Mouse (Mus musculus): ENCODE measurements around the gene Tspo. TPM values are rescaled to one million over a fixed set of nuclear protein-coding genes. Genes with fewer than 3 reads are reported as not detected.

Gene Tspo
- polyA plus RNA-seq, 1 experiment from 2014 or later = 107 TPM

DNA sequence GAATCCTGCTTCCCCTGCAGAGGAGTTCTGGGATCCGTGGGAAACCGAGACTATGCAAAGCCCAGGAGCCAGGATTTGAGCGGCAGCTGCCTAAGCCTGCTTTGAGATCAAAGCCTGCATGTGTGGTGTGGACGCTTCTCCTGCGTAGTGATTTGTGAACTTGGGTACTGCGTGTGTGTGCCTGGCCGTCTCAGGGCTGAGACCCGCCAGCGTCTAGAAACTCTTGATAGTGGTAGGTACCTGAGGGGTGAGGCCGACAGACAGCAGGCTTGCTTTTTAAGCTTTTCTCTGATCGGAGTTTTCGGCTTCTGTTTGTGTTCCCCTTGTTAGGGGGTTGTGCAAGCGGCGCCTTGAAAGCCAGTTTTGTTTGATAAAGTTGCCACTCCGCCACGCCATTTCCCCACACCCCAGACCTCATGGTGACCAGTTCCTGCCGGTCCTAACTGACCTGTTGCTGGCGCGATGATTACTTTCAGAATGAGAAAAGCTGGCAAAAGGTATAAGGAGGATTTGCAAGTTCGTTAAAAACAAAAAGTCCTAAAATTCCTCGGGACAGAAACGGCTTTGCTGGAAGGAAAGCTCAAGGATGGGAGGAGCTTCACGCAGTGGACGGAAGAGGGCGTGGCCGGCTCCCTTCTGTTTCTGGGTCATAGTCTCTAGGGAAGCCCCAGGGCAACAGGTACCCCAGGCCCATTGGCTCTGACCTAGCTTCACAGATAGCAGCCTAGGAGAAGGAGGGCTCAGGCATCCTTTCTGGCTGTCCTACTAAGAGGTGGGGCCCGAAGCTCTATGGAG lies 662 bp downstream of the Tspo start:
- 1% methylated on average over 27 of the region's 27 CpGs for WGBS
- ATAC-seq (ENCODE audit: low FRiP score, low TSS enrichment) = peak; percentile 41
- peak overlapping the region; percentile 69 for H3K4me2 ChIP-seq (replicated peaks; ENCODE audit: low read depth, low read length)
- no peaks in the 10 kb centered on the region for H3K36me3 ChIP-seq (ENCODE audit: insufficient read depth, low read length)
- H3K27me3 ChIP-seq (ENCODE audit: insufficient read depth, low read length) = no peaks in the 10 kb centered on the region
- no peaks in the 10 kb centered on the region for H3K9me3 ChIP-seq (ENCODE audit: low read length)
- H3K27ac ChIP-seq (ENCODE audit: low read length) = peak overlapping the region; percentile 44
- peaks cover 13% of the 10 kb centered on the region for H3K4me1 ChIP-seq (ENCODE audit: insufficient read depth, low read length)
- peak overlapping the region; percentile 51 for H3K4me3 ChIP-seq (ENCODE audit: low read length)
- H3K9ac ChIP-seq (replicated peaks; ENCODE audit: low read length) = peak overlapping the region; percentile 72

DNA sequence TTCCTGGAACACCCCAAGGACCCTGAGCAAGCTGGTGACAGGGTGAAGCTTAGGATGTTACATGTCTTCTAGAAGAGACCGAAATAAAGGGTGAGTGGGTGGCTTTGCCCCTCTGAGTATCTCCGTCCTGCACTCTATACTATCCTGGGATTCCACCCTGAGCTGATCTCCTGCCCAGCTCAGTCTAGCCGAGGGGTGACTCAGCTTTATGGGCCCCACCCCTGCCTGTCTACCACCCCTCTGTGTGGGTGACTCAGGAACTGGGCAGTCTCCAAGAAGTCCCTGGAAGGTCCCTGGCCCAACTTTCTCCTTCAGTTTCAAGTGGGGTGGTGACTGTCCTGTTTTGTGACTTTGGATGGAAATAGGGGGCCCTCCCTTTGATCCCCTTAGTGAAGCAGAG lies 2.0 kb downstream of the Tspo start:
- Histone ChIP-seq H3K4me1 (ENCODE audit: insufficient read depth, low read length) (peaks cover 13% of the 10 kb centered on the region), H3K9ac (replicated peaks; ENCODE audit: low read length) (no peak overlapping the region), H3K27ac (ENCODE audit: low read length) (no peak overlapping the region), H3K4me2 (replicated peaks; ENCODE audit: low read depth, low read length) (no peak overlapping the region), H3K36me3 (ENCODE audit: insufficient read depth, low read length) (no peaks in the 10 kb centered on the region), H3K4me3 (ENCODE audit: low read length) (no peak overlapping the region), H3K27me3 (ENCODE audit: insufficient read depth, low read length) (no peaks in the 10 kb centered on the region), H3K9me3 (ENCODE audit: low read length) (no peaks in the 10 kb centered on the region)
- ATAC-seq (ENCODE audit: low FRiP score, low TSS enrichment) = no peak
- 75% methylated on average over 3 of the region's 3 CpGs for WGBS

DNA sequence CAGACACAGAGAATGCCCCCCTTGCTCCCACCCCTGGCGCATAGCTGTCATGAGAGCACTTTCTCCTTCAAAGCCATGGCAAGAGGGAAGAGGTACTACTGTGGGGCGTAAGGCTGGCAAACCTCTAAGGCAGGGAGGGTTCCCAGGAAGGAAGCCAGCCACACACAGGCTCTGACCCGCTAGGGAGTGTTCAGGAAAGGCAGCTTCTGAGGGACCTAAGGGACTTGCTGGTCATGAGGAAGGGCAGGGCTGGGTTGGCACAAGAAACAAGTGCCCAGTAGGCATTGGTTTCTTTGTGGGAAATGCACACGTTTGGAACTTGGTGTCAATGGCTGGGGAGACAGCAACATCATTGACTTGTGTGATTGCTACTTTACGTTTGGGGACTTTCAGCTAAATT lies 2.6 kb downstream of the Tspo start:
- H3K4me1 ChIP-seq (ENCODE audit: insufficient read depth, low read length) = peaks cover 13% of the 10 kb centered on the region
- H3K4me3 ChIP-seq (ENCODE audit: low read length) = no peak overlapping the region
- H3K4me2 ChIP-seq (replicated peaks; ENCODE audit: low read depth, low read length) = no peak overlapping the region
- H3K27ac ChIP-seq (ENCODE audit: low read length) = no peak overlapping the region
- H3K9ac ChIP-seq (replicated peaks; ENCODE audit: low read length) = no peak overlapping the region
- 77% methylated on average over 5 of the region's 5 CpGs for WGBS
- H3K27me3 ChIP-seq (ENCODE audit: insufficient read depth, low read length) = no peaks in the 10 kb centered on the region
- no peaks in the 10 kb centered on the region for H3K36me3 ChIP-seq (ENCODE audit: insufficient read depth, low read length)
- no peaks in the 10 kb centered on the region for H3K9me3 ChIP-seq (ENCODE audit: low read length)
- no peak for ATAC-seq (ENCODE audit: low FRiP score, low TSS enrichment)

DNA sequence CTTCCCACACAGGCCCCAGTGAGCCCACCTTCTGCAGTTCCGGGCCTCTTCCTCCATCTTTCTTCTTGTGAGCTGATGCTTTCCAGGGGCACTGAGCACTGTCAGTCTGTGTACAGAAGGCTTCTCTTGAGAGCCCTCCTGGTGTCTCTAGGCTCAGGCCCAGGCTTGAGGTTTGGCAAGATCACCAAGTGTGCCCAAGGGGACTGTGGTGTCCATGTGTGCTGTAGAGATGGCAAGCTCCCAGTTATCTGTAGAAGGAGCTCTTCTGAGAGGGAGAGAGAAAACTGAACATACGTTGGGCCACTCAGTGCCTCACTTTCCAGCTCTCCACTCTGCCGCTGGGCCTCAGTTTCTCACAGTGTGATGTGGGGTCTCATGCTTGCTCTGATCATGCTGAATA lies 4.3 kb downstream of the Tspo start:
- ATAC-seq (ENCODE audit: low FRiP score, low TSS enrichment) = no peak
- H3K27ac ChIP-seq (ENCODE audit: low read length) = no peak overlapping the region
- no peaks in the 10 kb centered on the region for H3K36me3 ChIP-seq (ENCODE audit: insufficient read depth, low read length)
- WGBS = 88% methylated on average over 3 of the region's 3 CpGs
- no peaks in the 10 kb centered on the region for H3K27me3 ChIP-seq (ENCODE audit: insufficient read depth, low read length)
- no peak overlapping the region for H3K9ac ChIP-seq (replicated peaks; ENCODE audit: low read length)
- H3K9me3 ChIP-seq (ENCODE audit: low read length) = no peaks in the 10 kb centered on the region
- peaks cover 12% of the 10 kb centered on the region for H3K4me1 ChIP-seq (ENCODE audit: insufficient read depth, low read length)
- no peak overlapping the region for H3K4me2 ChIP-seq (replicated peaks; ENCODE audit: low read depth, low read length)
- no peak overlapping the region for H3K4me3 ChIP-seq (ENCODE audit: low read length)

DNA sequence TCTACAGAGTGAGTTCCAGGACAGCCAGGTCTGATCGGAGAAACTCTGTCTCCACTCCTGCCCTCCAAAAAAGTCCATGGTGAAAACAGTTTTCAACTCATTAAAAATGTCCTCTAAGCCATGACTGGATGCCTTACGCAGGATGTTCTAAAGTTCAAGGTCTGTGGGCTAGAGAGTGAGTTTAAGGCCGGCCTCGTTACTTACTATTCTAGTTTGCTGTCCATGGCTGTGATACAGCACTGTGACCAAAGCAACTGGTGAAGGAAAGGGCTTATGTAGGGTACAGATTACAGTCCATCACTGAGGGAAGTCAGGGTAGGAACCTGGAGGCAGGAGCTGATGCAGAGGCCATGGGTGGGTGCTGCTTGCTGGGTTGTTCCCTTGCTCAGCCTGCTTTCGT lies 5.2 kb downstream of the Tspo start:
- ATAC-seq (ENCODE audit: low FRiP score, low TSS enrichment) = no peak
- Histone ChIP-seq H3K4me3 (ENCODE audit: low read length) (no peak overlapping the region), H3K9me3 (ENCODE audit: low read length) (no peaks in the 10 kb centered on the region), H3K27ac (ENCODE audit: low read length) (no peak overlapping the region), H3K9ac (replicated peaks; ENCODE audit: low read length) (no peak overlapping the region), H3K27me3 (ENCODE audit: insufficient read depth, low read length) (no peaks in the 10 kb centered on the region), H3K36me3 (ENCODE audit: insufficient read depth, low read length) (no peaks in the 10 kb centered on the region), H3K4me2 (replicated peaks; ENCODE audit: low read depth, low read length) (no peak overlapping the region), H3K4me1 (ENCODE audit: insufficient read depth, low read length) (peaks cover 5% of the 10 kb centered on the region)
- 90% methylated on average over 5 of the region's 5 CpGs for WGBS

DNA sequence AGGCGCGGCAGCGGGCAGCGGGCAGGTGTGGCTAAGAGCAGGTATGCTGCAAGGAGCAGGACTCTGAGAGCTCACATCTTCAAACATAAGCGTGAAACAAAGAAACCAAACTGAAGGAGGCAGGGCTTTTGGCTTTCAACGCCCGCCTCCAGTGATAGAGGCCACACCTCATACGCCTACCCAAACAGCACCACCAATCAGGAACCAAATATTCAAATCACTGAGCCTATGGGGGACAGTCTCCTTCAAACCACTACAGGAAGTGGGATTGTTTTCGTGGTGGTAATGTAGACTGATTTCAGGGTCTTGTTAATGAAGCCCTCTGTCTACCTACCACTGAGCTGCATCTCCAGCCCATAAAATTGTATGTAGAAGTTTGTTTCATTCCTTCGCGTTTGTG lies 6.3 kb downstream of the Tspo start:
- WGBS = 65% methylated on average over 11 of the region's 11 CpGs
- Histone ChIP-seq H3K27ac (ENCODE audit: low read length) (no peak overlapping the region), H3K9ac (replicated peaks; ENCODE audit: low read length) (no peak overlapping the region), H3K4me1 (ENCODE audit: insufficient read depth, low read length) (no peaks in the 10 kb centered on the region), H3K36me3 (ENCODE audit: insufficient read depth, low read length) (peaks cover 6% of the 10 kb centered on the region), H3K4me3 (ENCODE audit: low read length) (no peak overlapping the region), H3K27me3 (ENCODE audit: insufficient read depth, low read length) (no peaks in the 10 kb centered on the region), H3K9me3 (ENCODE audit: low read length) (no peaks in the 10 kb centered on the region), H3K4me2 (replicated peaks; ENCODE audit: low read depth, low read length) (no peak overlapping the region)
- ATAC-seq (ENCODE audit: low FRiP score, low TSS enrichment) = no peak

DNA sequence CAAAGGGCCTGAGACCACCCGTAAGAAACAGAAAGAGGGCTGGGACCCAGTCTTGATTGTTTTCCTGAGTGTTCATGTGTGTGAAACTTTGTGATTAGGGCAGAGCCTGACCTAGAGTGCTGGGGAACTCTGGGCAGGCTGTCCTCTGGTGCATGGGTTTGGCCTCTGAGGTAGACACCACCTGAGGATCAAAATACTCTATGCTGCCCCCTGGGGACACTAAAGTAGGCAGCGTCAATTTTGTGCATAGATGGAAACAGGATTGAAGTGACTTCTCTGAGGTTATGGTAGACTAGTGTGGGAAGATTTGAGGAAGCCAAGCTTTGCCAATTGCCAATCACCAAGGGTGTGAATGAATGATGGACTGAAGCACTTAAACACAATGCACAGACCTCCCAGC lies 7.2 kb downstream of the Tspo start:
- H3K9ac ChIP-seq (replicated peaks; ENCODE audit: low read length) = no peak overlapping the region
- ATAC-seq (ENCODE audit: low FRiP score, low TSS enrichment) = no peak

DNA sequence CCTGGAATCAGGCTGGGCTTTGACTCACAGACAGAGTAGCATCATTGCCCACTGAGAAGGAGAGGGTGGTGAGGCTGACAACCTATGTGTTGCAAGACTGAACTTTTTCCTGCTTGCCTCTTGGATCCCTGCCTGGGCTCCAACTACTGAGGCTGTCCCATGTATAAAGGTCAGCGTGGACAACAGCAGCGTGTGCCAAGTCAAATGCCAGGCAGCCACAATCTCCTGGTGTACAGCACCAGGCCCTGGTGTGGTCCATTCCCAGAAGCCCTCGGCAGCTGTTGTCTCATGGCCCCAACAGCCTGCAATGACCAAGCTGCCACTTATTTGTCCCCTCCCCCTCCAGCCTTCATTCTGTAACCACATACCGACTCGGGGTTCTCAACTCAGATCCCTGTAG lies 8.2 kb downstream of the Tspo start:
- H3K4me2 ChIP-seq (replicated peaks; ENCODE audit: low read depth, low read length) = no peak overlapping the region
- no peaks in the 10 kb centered on the region for H3K27me3 ChIP-seq (ENCODE audit: insufficient read depth, low read length)
- peaks cover 26% of the 10 kb centered on the region for H3K36me3 ChIP-seq (ENCODE audit: insufficient read depth, low read length)
- no peak overlapping the region for H3K27ac ChIP-seq (ENCODE audit: low read length)
- H3K9ac ChIP-seq (replicated peaks; ENCODE audit: low read length) = no peak overlapping the region
- WGBS = 88% methylated on average over 5 of the region's 5 CpGs
- no peak for ATAC-seq (ENCODE audit: low FRiP score, low TSS enrichment)
- H3K4me3 ChIP-seq (ENCODE audit: low read length) = no peak overlapping the region
- no peaks in the 10 kb centered on the region for H3K4me1 ChIP-seq (ENCODE audit: insufficient read depth, low read length)
- no peaks in the 10 kb centered on the region for H3K9me3 ChIP-seq (ENCODE audit: low read length)

More for the DNA sequence above, 7.2 kb downstream of the Tspo start:
- Histone ChIP-seq H3K4me2 (replicated peaks; ENCODE audit: low read depth, low read length) (no peak overlapping the region), H3K27me3 (ENCODE audit: insufficient read depth, low read length) (no peaks in the 10 kb centered on the region), H3K4me1 (ENCODE audit: insufficient read depth, low read length) (no peaks in the 10 kb centered on the region), H3K9me3 (ENCODE audit: low read length) (no peaks in the 10 kb centered on the region), H3K4me3 (ENCODE audit: low read length) (no peak overlapping the region), H3K27ac (ENCODE audit: low read length) (no peak overlapping the region), H3K36me3 (ENCODE audit: insufficient read depth, low read length) (peaks cover 16% of the 10 kb centered on the region)
- WGBS = 63% methylated on average over 2 of the region's 2 CpGs

DNA sequence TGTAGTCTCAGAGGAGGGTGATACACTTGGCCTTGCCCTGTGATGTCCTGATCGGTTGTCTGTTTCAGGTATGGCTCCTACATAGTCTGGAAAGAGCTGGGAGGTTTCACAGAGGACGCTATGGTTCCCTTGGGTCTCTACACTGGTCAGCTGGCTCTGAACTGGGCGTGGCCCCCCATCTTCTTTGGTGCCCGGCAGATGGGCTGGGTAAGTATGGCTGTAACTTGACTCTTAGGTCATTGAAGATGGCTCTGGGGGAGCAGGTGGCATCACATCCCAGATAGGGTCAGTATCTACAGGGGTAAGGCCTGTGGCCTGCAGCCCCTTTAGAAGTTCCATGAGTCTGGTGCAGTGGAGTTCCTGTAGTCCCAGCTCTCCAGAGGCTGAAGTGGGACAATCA lies 8.7 kb downstream of the Tspo start:
- H3K9me3 ChIP-seq (ENCODE audit: low read length) = no peaks in the 10 kb centered on the region
- no peak overlapping the region for H3K4me2 ChIP-seq (replicated peaks; ENCODE audit: low read depth, low read length)
- 74% methylated on average over 4 of the region's 4 CpGs for WGBS
- H3K9ac ChIP-seq (replicated peaks; ENCODE audit: low read length) = no peak overlapping the region
- H3K36me3 ChIP-seq (ENCODE audit: insufficient read depth, low read length) = peaks cover 31% of the 10 kb centered on the region
- no peaks in the 10 kb centered on the region for H3K4me1 ChIP-seq (ENCODE audit: insufficient read depth, low read length)
- H3K27ac ChIP-seq (ENCODE audit: low read length) = no peak overlapping the region
- no peak for ATAC-seq (ENCODE audit: low FRiP score, low TSS enrichment)
- H3K4me3 ChIP-seq (ENCODE audit: low read length) = no peak overlapping the region
- H3K27me3 ChIP-seq (ENCODE audit: insufficient read depth, low read length) = no peaks in the 10 kb centered on the region

DNA sequence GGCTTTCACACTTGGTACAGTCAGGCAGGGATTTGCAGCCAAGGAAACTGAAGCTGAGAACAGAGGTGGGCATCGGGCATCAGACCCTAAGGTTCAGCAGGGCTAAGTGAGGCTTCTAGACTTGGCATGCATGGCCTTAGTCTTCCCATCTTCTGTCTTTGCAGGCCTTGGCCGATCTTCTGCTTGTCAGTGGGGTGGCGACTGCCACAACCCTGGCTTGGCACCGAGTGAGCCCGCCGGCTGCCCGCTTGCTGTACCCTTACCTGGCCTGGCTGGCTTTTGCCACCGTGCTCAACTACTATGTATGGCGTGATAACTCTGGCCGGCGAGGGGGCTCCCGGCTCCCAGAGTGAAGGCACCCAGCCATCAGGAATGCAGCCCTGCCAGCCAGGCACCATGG lies 10.2 kb downstream of the Tspo start:
- WGBS = 94% methylated on average over 12 of the region's 12 CpGs

More for the DNA sequence above, 10.2 kb downstream of the Tspo start:
- no peak overlapping the region for H3K4me2 ChIP-seq (replicated peaks; ENCODE audit: low read depth, low read length)
- H3K9ac ChIP-seq (replicated peaks; ENCODE audit: low read length) = no peak overlapping the region
- H3K27ac ChIP-seq (ENCODE audit: low read length) = no peak overlapping the region
- no peaks in the 10 kb centered on the region for H3K9me3 ChIP-seq (ENCODE audit: low read length)
- ATAC-seq (ENCODE audit: low FRiP score, low TSS enrichment) = no peak
- H3K4me3 ChIP-seq (ENCODE audit: low read length) = no peak overlapping the region
- peaks cover 43% of the 10 kb centered on the region for H3K36me3 ChIP-seq (ENCODE audit: insufficient read depth, low read length)
- no peaks in the 10 kb centered on the region for H3K27me3 ChIP-seq (ENCODE audit: insufficient read depth, low read length)
- no peaks in the 10 kb centered on the region for H3K4me1 ChIP-seq (ENCODE audit: insufficient read depth, low read length)

All from kidney, embryonic 16.5 days (tissue).